Mouse (Mus musculus) stomach, postnatal 0 days (tissue): ENCODE data around the gene Kcnj6. TPM values are rescaled to one million over a fixed set of nuclear protein-coding genes. Genes with fewer than 3 reads are reported as not detected.

Experiments
- ATAC-seq: fragments of 200-750 bp; cut with Nextera tagmentation; 2 replicates; pipeline ENCODE4 v1.8.0; 2017; ENCODE audit not compliant: low FRiP score, low TSS enrichment
- DNase-seq: peaks from one replicate; pipeline ENCODE4 v3.0.0-alpha.2; 2016; ENCODE audit warnings: low spot score
- H3K27ac ChIP-seq: fragments of 300-500 bp; sonication (generic); replicated peaks from 2 replicates; pipeline ENCODE4 v1.5.1; 2014; ENCODE audit warnings: mild to moderate bottlenecking, control low read depth
- H3K27me3 ChIP-seq: fragments of 300-500 bp; sonication (generic); 2 replicates; pipeline ENCODE4 v1.6.1; 2014; ENCODE audit warnings: low read length; ENCODE audit not compliant: control insufficient read depth, insufficient read depth
- H3K36me3 ChIP-seq: fragments of 300-500 bp; sonication (generic); 2 replicates; pipeline ENCODE4 v1.6.1; 2014; ENCODE audit warnings: low read length, mixed read lengths; ENCODE audit not compliant: control insufficient read depth, insufficient read depth
- H3K4me1 ChIP-seq: fragments of 300-500 bp; sonication (generic); replicated peaks from 2 replicates; pipeline ENCODE4 v1.6.1; 2014; ENCODE audit warnings: antibody characterized with exemption; ENCODE audit not compliant: control insufficient read depth, insufficient read depth
- H3K4me2 ChIP-seq: fragments of 300-500 bp; sonication (generic); replicated peaks from 2 replicates; pipeline ENCODE4 v1.6.1; 2014; ENCODE audit warnings: low read depth, mild to moderate bottlenecking, control low read depth, moderate library complexity
- H3K4me3 ChIP-seq: fragments of 300-500 bp; sonication (generic); 2 replicates; pipeline ENCODE4 v1.5.1; 2014; ENCODE audit warnings: low read depth, low read length, control low read depth
- H3K9ac ChIP-seq: fragments of 300-500 bp; sonication (generic); 2 replicates; pipeline ENCODE4 v1.6.1; 2014; ENCODE audit warnings: mild to moderate bottlenecking, low read length, control low read depth, mixed read lengths
- H3K9me3 ChIP-seq: fragments of 300-500 bp; sonication (generic); 2 replicates; pipeline ENCODE4 v1.6.1; 2016; ENCODE audit warnings: low read length; ENCODE audit not compliant: control insufficient read depth
- CTCF ChIP-seq: IDR thresholded peaks from 2 replicates; pipeline ENCODE4 v1.5.1; 2016; ENCODE audit warnings: antibody characterized with exemption, low read depth, mild to moderate bottlenecking, moderate library complexity
- EP300 ChIP-seq: optimal IDR thresholded peaks from 2 replicates; pipeline ENCODE3; 2016; ENCODE audit warnings: antibody characterized with exemption
- WGBS: fragments of 180-500 bp; shearing (Covaris S2); extraction: QIAGEN DNeasy Blood & Tissue Kit; methylation state at CpG from one replicate; pipeline ENCODE4 v1.1.7; 2014; 5-methylcytosine and 5-hydroxymethylcytosine counted together
- polyA plus RNA-seq: library from polyadenylated mRNA; unstranded; fragments of >200 nt; fragmentation: Nextera tagmentation; extraction: Ambion mirVana; gene quantifications from 2 replicates; pipeline ENCODE4 v1.2.1, GENCODE M21; 2015

Gene Kcnj6
- polyA plus RNA-seq, 1 experiment from 2014 or later: not detected

- Histone ChIP-seq H3K9me3 (no peaks in the 10 kb centered on the region), H3K4me2 (no peak overlapping the region), H3K9ac (no peak overlapping the region), H3K27me3 (no peaks in the 10 kb centered on the region), H3K4me1 (no peaks in the 10 kb centered on the region), H3K27ac (no peak overlapping the region), H3K36me3 (no peaks in the 10 kb centered on the region), H3K4me3 (no peak overlapping the region)
- 80% methylated on average over 6 of the region's 6 CpGs for WGBS
- no peak for TF ChIP-seq EP300
- no peak for TF ChIP-seq CTCF
- ATAC-seq (no peak), DNase-seq (no peak)
These were observed 41.1 kb downstream of the Kcnj6 start for GRCm38 (mm10) chr16:94956410-94956809.

- Histone ChIP-seq H3K4me2 (no peak overlapping the region), H3K9me3 (no peaks in the 10 kb centered on the region), H3K27ac (no peak overlapping the region), H3K4me3 (no peak overlapping the region), H3K9ac (no peak overlapping the region), H3K27me3 (no peaks in the 10 kb centered on the region), H3K36me3 (no peaks in the 10 kb centered on the region), H3K4me1 (no peaks in the 10 kb centered on the region)
- WGBS: 62% methylated on average over 1 of the region's 1 CpGs
- no peak for ATAC-seq
- TF ChIP-seq EP300: no peak
- TF ChIP-seq CTCF: no peak
- DNase-seq: no peak
These were observed 44.2 kb downstream of the Kcnj6 start for GRCm38 (mm10) chr16:94953294-94953693.

GRCm38 (mm10) chr16:94949172-94949571, 48.3 kb downstream of the Kcnj6 start:
- Histone ChIP-seq H3K9ac (no peak overlapping the region), H3K27me3 (no peaks in the 10 kb centered on the region), H3K4me3 (no peak overlapping the region), H3K36me3 (no peaks in the 10 kb centered on the region), H3K4me2 (no peak overlapping the region), H3K27ac (no peak overlapping the region), H3K9me3 (no peaks in the 10 kb centered on the region), H3K4me1 (no peaks in the 10 kb centered on the region)
- ATAC-seq: no peak
- TF ChIP-seq CTCF (no peak), EP300 (no peak)
- 85% methylated on average over 7 of the region's 7 CpGs for WGBS
- no peak for DNase-seq

- no peaks in the 10 kb centered on the region for H3K36me3 ChIP-seq
- 42% methylated on average over 5 of the region's 5 CpGs for WGBS
- H3K27me3 ChIP-seq: no peaks in the 10 kb centered on the region
- no peak overlapping the region for H3K4me2 ChIP-seq
- no peak overlapping the region for H3K4me3 ChIP-seq
- H3K4me1 ChIP-seq: no peaks in the 10 kb centered on the region
- no peak overlapping the region for H3K27ac ChIP-seq
- DNase-seq (no peak), ATAC-seq (no peak)
- H3K9me3 ChIP-seq: no peaks in the 10 kb centered on the region
- TF ChIP-seq EP300: no peak
- TF ChIP-seq CTCF: no peak
- H3K9ac ChIP-seq: no peak overlapping the region
These were observed 50.7 kb downstream of the Kcnj6 start for GRCm38 (mm10) chr16:94946848-94947247.

GRCm38 (mm10) chr16:94932702-94933101, 64.8 kb downstream of the Kcnj6 start:
- Histone ChIP-seq H3K4me2 (no peak overlapping the region), H3K9ac (no peak overlapping the region), H3K4me1 (no peaks in the 10 kb centered on the region), H3K27me3 (no peaks in the 10 kb centered on the region), H3K36me3 (no peaks in the 10 kb centered on the region), H3K27ac (no peak overlapping the region), H3K9me3 (no peaks in the 10 kb centered on the region), H3K4me3 (no peak overlapping the region)
- no peak for TF ChIP-seq CTCF
- TF ChIP-seq EP300: no peak
- WGBS: 76% methylated on average over 8 of the region's 8 CpGs
- ATAC-seq (no peak), DNase-seq (no peak)

GRCm38 (mm10) chr16:94931343-94932301, 65.9 kb downstream of the Kcnj6 start:
- no peaks in the 10 kb centered on the region for H3K36me3 ChIP-seq
- no peaks in the 10 kb centered on the region for H3K27me3 ChIP-seq
- H3K4me3 ChIP-seq: no peak overlapping the region
- H3K9me3 ChIP-seq: no peaks in the 10 kb centered on the region
- ATAC-seq: 0 out of 2 replicates have a peak, but pooled peaks have one; percentile 26
- no peaks in the 10 kb centered on the region for H3K4me1 ChIP-seq
- TF ChIP-seq CTCF: no peak
- no peak for TF ChIP-seq EP300
- H3K27ac ChIP-seq: no peak overlapping the region
- DNase-seq: peak; percentile 21
- 0 out of 2 replicates have a peak overlapping the region, but pooled peaks have one; percentile 20 for H3K4me2 ChIP-seq
- H3K9ac ChIP-seq: no peak overlapping the region
- 4% methylated on average over 21 of the region's 21 CpGs for WGBS
